Mouse (Mus musculus): ENCODE measurements around the gene Gna12.

GRCm38 (mm10) chr5:140853723-140854122 lies 23.5 kb upstream of the Gna12 start:
- TF ChIP-seq CTCF (IDR thresholded peaks at IDR 0.05; ENCODE audit: extremely low read depth, insufficient read depth, low read length), result no peak
- TF ChIP-seq POLR2A (IDR thresholded peaks at IDR 0.05; ENCODE audit: extremely low read depth, insufficient read depth, low read length), result no peak

All from cortical plate, adult 2 months (tissue).